Mouse (Mus musculus) left cerebral cortex, adult 11 months (tissue): ENCODE results near the gene Zfp64.

Source experiments
- DNase-seq: peaks from one replicate; pipeline ENCODE4 v3.0.0; 2022; ENCODE audit warnings: low spot score

Gene Zfp64

DNA sequence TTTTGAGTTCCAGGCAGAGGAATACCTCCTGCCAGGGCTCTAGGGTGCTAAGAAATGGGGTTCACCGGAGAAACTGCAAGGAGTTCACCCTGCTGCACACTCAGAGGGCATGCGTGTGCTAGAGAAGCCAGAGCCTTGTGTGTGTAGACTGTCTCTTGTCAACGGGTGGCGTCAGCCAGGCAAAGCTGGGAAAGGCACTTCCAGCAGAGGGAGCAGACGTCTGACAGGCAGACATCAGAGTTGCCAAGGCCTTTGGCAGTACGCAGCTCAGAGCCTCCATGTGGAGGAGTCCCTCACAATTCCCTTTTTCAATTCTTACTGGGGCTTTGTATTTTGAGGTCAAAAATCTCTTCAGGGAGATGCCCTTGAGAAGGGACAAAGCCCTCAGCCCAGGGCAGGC is 6.9 kb downstream of the Zfp64 start:
- DNase-seq = no peak

DNA sequence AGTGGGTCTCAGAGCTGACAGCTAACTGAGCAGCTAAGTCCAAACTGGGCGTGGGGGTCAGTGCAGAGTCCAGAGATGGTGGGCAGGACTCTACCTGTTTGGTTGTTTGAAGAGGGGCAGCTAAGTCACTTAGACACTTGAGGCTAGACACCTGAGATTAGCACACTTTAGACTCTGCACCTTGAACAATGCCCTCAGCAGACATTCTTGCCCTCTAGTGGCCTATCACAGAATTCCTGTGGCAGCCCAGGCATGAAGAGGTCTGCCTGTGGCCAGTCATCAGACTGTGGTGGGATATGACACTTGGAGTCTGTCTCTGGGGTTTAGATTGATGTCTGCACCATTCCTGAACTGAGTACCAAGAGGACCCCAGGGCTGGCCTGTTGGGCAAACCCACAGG is 7.7 kb downstream of the Zfp64 start:
- DNase-seq = no peak

DNA sequence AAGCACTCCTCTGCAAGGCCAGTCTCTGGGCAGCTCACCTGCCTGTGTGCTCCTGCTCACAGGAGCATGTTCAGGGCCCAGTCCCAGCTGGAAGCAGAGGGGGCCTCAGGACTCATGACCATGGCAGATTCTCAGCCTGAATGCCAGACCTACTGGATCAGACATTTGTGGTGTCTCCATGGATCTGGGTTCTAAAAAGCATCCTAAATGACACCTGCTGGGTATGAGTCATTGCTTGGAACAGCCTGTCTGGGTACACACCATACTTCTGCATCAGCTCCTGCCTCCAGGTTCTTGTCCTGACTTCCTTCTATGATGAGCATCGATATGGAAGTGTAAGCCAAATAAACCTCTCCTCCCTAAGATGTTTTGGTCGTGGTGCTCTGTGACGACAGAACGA is 11.4 kb downstream of the Zfp64 start:
- no peak for DNase-seq

DNA sequence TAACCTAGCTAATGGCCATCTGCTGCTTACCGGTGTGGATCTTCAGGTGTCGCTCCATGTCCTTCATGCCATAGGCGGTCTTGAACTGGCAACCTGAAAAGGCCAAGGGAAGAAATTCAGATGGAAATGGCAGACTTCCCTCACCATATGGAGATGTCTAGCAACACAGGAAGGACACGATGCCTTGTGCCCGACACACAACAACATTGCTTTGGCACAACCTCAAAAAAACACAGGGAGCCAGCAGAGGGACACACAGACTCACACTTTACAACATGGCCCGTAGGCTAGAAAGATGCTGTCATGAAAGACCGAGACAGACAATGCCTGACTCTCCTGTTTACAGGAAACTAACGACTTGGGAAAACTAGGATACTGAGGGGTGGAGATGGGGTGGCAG is 15.4 kb downstream of the Zfp64 start:
- no peak for DNase-seq

DNA sequence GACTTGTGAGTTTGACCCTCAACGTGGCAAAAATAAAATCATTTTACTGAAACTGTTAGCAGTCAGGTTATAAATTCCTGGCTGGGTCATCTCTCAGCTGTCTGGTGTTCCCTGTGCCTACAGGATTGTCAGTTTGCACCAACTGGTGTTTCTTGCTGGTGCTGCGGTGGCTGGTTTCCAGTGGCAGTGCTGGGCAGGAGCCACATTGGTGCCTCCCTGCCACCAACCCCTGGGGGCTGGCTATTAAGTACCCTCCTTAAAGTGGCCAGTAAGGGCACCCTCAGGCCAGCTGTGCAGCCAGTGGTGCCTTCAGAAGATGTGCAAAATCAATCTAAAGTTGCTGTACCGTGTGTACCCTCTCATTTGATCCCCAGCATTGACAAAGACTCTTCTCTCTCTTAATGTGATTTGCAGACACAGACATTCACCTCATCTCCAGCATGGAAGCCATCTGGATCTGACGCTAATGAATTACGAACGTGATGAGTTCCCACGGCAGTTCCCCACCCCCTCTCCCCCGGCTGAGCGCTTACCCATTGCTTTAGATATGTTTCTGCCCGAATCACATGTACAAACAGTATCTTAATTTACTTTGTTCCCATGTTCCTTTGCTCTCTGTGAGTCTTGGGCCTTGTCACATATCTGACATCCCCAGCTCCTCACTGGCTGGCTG is 16.0 kb downstream of the Zfp64 start:
- no peak for DNase-seq

GRCm38 (mm10) chr2:168936896-168937295 is 18.5 kb downstream of the Zfp64 start:
- no peak for DNase-seq

DNA sequence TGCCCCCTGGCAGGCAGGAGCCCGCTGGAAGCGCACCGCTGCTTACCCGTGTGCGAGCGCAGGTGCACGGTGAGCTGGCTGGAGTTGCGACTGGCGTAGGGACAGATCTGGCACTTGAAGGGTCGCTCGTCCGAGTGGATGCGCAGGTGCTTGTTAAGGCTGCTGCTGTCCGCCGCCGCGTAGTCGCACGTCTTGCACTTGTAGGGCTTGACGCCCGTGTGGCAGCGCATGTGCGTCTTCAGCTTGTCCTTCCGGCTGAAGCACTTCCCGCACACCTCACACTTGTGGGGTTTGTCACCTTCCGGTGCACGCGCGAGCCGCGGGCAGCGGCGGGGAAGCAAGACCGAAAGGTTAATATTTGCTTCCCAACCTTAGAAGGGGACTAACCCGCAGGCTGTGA is 20.2 kb downstream of the Zfp64 start:
- DNase-seq = no peak

GRCm38 (mm10) chr2:168931686-168932085 is 23.7 kb downstream of the Zfp64 start:
- no peak for DNase-seq

GRCm38 (mm10) chr2:168929691-168930090 is 25.7 kb downstream of the Zfp64 start:
- peak; percentile 65 for DNase-seq

DNA sequence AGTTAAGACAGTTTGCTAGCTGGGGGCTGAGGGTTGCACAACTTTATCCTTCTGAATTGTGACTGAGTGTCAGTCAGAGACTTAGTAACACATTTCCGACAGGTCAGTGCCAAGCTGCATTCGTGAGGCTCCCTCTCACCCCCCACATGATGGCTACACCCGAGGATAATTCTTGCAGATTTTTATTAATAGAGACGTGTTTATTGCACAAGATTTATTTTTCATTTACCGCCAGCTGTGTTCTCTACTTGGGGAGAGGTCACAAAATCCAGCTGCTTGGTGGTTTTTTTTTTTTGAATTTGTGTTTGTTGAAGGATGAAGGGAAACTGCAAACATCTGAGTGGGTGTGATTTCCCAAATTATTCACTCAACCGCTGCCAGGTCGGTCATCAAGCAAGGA is 28.0 kb downstream of the Zfp64 start:
- DNase-seq = no peak

DNA sequence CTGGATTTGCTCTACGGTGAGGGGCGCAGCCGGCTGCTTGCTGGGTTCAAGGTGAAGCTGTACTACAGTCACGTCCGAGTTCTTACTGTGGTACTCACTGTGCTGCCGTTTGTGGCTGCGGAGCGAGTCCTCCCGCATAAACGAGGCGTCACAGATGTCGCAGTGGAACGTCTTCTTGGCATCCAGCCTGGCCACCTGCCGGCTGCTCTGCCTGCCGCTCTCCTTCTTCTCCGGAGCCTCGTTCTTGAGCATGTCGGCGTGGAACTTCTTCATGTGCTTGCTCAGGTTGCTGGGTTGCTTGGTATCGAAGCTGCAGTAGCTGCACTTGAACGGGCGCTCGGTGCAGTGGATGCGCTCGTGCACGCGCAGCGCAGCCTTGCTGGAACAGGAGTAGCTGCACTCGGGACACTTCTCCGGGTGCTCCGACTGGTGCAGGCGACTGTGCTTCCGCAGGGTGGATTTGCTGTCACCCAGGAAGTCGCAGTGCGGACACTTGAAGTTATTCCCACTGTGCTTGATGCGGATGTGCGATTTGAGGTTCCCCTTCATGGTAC is 29.1 kb downstream of the Zfp64 start:
- peak; percentile 21 for DNase-seq

GRCm38 (mm10) chr2:168923706-168924105 is 31.7 kb downstream of the Zfp64 start:
- DNase-seq = no peak

DNA sequence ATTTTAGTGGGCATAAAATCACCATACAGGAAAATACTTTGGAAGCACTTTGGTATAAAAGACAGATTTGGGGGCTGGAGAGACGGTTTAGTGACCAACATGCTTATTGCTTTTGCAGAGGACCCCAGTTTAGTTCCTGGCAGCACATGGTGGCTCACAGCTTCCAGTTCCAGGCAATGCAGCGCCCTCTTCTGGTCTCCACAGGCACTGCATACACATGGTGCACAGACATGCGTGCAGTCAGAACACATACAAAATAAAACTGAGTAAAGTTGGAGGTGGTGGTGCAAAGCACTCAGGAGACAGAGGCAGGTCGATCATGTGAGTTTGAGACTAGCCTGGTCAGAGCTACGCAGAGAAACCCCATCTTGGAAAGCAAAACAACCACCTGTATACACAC is 32.9 kb downstream of the Zfp64 start:
- DNase-seq = no peak

GRCm38 (mm10) chr2:168920007-168920406 is 35.4 kb downstream of the Zfp64 start:
- DNase-seq = no peak

- no peak for DNase-seq
Observed at GRCm38 (mm10) chr2:168912901-168913721, 42.3 kb downstream of the Zfp64 start.

DNA sequence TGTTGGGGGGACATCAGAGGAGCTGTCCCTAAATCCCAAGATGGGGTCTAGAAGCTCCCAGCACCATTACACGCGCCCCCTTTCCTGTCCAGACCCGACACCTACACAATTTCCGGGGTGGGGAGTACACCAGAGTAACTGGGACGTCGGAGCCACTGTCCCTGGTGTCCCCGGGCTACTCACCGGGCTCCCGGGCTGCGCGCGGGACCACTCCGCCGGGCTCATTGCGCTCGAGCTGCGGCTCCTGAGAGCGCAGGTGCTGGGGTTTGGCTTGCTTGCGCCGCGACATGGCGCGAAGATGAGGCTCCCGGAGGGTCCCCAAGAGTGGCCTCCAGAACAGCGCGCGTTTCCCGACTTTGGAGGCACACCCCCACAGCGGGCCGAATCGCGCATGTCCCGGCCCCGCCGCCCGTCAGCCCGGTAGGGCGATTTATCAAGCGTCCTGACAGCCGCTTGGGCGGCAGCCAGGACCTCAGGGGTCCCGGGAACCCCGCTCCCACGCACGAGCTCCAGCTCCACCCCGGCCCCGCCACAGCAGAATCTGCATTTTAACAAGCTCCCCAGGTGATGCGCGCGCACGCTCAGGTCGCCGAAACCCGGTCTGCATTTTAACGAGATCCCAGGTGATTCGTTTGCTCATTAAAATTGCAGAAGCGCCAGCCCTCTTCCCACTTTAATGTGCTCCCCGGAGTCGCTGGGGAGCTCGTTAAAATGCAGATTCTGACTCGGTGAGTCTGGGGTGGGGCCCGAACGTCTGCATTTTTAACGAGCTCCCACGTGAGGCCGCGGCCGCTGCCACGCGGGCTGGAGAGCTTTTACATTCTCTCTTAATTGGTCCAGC is 43.1 kb downstream of the Zfp64 start:
- DNase-seq = no peak

GRCm38 (mm10) chr2:168911527-168911926 is 43.9 kb downstream of the Zfp64 start:
- no peak for DNase-seq

GRCm38 (mm10) chr2:168906022-168906421 is 49.4 kb downstream of the Zfp64 start:
- no peak for DNase-seq

- DNase-seq = no peak
Observed at GRCm38 (mm10) chr2:168904846-168905245, 50.5 kb downstream of the Zfp64 start.

GRCm38 (mm10) chr2:168904188-168904587 is 51.2 kb downstream of the Zfp64 start:
- DNase-seq = no peak

GRCm38 (mm10) chr2:168902634-168903033 is 52.8 kb downstream of the Zfp64 start:
- no peak for DNase-seq

DNA sequence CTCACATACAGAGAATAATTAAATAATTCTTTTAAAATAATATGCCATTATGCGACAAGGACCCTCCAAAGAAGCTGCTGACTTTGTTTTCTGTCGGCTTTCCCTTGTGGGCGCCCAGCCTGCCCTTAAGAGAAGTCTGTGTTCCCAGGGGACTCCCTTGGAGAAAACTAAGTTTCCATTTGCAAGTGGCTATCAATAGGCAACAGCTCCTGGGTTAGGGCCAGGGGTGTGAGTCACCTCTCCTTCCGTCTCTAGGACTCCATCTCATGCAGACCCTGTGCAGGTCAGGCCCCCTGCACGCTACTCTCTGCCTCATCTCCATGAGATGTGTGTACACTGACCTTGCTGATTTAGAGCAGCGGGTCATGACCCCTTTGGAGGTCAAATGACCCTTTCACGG is 57.5 kb downstream of the Zfp64 start:
- no peak for DNase-seq
